Mouse (Mus musculus) liver, embryonic 14.5 days (tissue): ENCODE measurements around the gene Mrgprd. TPM values are rescaled to one million over a fixed set of nuclear protein-coding genes. Genes with fewer than 3 reads are reported as not detected.

Experiments used
- ATAC-seq: fragments of 200-750 bp; cut with Nextera tagmentation; 2 replicates; pipeline ENCODE4 v1.8.0; 2017; ENCODE audit warnings: moderate number of reproducible peaks, mild to moderate bottlenecking, moderate library complexity; ENCODE audit not compliant: insufficient read depth
- DNase-seq, 3 experiments: peaks; one replicate each; pipeline ENCODE4 v3.0.0-alpha.2; 2012 to 2013; ENCODE audit warnings: low read depth in 3 of 3, low spot score in 3 of 3
- H3K27ac ChIP-seq: fragments of 300-500 bp; sonication (generic); 2 replicates; pipeline ENCODE4 v1.5.1; 2014; ENCODE audit warnings: moderate library complexity, mild to moderate bottlenecking, control low read depth, inconsistent platforms
- H3K27me3 ChIP-seq: fragments of 300-500 bp; sonication (generic); 2 replicates; pipeline ENCODE4 v1.6.1; 2014; ENCODE audit warnings: mild to moderate bottlenecking, low read length, moderate library complexity; ENCODE audit not compliant: control insufficient read depth, insufficient read depth
- H3K36me3 ChIP-seq: fragments of 300-500 bp; sonication (generic); replicated peaks from 2 replicates; pipeline ENCODE4 v1.6.1; 2014; ENCODE audit warnings: low read depth; ENCODE audit not compliant: control insufficient read depth, insufficient read depth
- H3K4me1 ChIP-seq, 2 experiments: fragments of 200-500 bp in 1 of 2; fragments of 300-500 bp in 1 of 2; sonication (generic) in 1 of 2; replicated peaks; 2 replicates each; pipeline ENCODE4 v1.6.1; 2012 to 2014; ENCODE audit warnings: antibody characterized with exemption in 1 of 2, inconsistent platforms in 1 of 2, low read length in 1 of 2; ENCODE audit not compliant: control insufficient read depth in 2 of 2, insufficient read depth in 2 of 2
- H3K4me2 ChIP-seq: fragments of 300-500 bp; sonication (generic); 2 replicates; pipeline ENCODE4 v1.6.1; 2014; ENCODE audit warnings: low read depth, mild to moderate bottlenecking, control low read depth, moderate library complexity
- H3K4me3 ChIP-seq, 2 experiments: fragments of 200-500 bp in 1 of 2; fragments of 300-500 bp in 1 of 2; sonication (generic) in 1 of 2; 2 replicates each; pipeline ENCODE4 v1.5.1; 2012 to 2014; ENCODE audit warnings: low read depth in 2 of 2, low read length in 2 of 2, mild to moderate bottlenecking in 2 of 2, control low read depth in 1 of 2, inconsistent platforms in 1 of 2, moderate library complexity in 1 of 2; ENCODE audit not compliant: insufficient read depth in 1 of 2
- H3K9ac ChIP-seq: fragments of 300-500 bp; sonication (generic); replicated peaks from 2 replicates; pipeline ENCODE4 v1.6.1; 2014; ENCODE audit warnings: mild to moderate bottlenecking, control low read depth, moderate library complexity
- H3K9me3 ChIP-seq: fragments of 300-500 bp; sonication (generic); 2 replicates; pipeline ENCODE4 v1.6.1; 2016; ENCODE audit warnings: low read length, mixed read lengths; ENCODE audit not compliant: control insufficient read depth
- CTCF ChIP-seq: IDR thresholded peaks from 2 replicates; pipeline ENCODE4 v1.5.1; 2016; ENCODE audit warnings: antibody characterized with exemption, low read depth, control low read depth
- EP300 ChIP-seq: IDR thresholded peaks from 2 replicates; pipeline ENCODE4 v1.6.1; 2016; ENCODE audit warnings: antibody characterized with exemption, low read depth
- WGBS: fragments of 180-500 bp; shearing (Covaris S2); extraction: QIAGEN DNeasy Blood & Tissue Kit; methylation state at CpG from one replicate; pipeline ENCODE4 v1.1.7; 2014; ENCODE audit not compliant: insufficient replicate concordance; 5-methylcytosine and 5-hydroxymethylcytosine counted together
- polyA plus RNA-seq, 2 experiments: library from polyadenylated mRNA; depleted of rRNA in 1 of 2; stranded (reverse) in 1 of 2; unstranded in 1 of 2; fragments of >200 nt; fragmentation: Nextera tagmentation in 1 of 2; extraction: Ambion mirVana in 1 of 2; gene quantifications; 2 replicates each; pipeline versions ENCODE4 v1.2.1 to v1.2.3; 2012 to 2014

Mrgprd gene
- polyA plus RNA-seq, 2 experiments = not detected

DNA sequence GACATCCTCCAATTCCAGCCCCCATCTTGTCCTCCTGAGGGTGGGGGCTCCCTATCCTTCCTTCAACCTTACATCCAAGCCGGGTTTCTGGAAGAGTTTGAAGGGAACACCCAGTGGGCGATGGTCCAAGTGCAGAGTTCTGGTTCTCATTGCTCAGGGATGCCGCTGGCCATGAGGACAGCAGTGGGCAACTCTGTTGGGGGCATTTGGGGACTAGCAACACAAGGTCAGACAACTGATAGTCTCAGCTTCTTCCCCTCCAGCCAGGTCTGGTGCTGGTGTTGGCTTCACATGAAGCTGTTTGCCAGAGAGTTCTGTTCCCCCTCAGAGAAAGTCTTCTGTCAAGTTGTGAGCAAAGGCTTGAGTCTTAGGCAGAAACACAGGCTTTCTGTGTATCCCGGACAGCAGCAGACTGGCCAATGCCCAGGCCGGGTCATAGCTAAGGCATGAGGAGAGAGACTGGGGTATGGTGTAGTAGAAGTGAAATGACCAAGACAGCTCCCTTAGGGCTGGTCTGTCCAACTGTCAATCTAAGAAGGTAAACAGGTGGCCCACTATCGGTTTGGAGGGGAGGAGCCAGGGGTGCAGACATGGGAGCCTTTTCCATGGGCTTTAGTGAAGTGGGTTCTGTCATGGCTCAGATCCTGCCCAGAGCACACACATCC, 13.2 kb upstream of the Mrgprd start:
- TF ChIP-seq CTCF = no peak
- no peak for TF ChIP-seq EP300
- Histone ChIP-seq H3K27ac (no peak overlapping the region), H3K27me3 (no peaks in the 10 kb centered on the region), H3K9ac (no peak overlapping the region), H3K4me1 (peaks cover 0 to 6% of the 10 kb centered on the region in 2 experiments; a peak in 3 of 4 replicates), H3K9me3 (no peaks in the 10 kb centered on the region), H3K4me3 (no peak overlapping the region), H3K36me3 (no peaks in the 10 kb centered on the region), H3K4me2 (no peak overlapping the region)
- 58% methylated on average over 6 of the region's 6 CpGs for WGBS
- DNase-seq (no peak), ATAC-seq (no peak)

DNA sequence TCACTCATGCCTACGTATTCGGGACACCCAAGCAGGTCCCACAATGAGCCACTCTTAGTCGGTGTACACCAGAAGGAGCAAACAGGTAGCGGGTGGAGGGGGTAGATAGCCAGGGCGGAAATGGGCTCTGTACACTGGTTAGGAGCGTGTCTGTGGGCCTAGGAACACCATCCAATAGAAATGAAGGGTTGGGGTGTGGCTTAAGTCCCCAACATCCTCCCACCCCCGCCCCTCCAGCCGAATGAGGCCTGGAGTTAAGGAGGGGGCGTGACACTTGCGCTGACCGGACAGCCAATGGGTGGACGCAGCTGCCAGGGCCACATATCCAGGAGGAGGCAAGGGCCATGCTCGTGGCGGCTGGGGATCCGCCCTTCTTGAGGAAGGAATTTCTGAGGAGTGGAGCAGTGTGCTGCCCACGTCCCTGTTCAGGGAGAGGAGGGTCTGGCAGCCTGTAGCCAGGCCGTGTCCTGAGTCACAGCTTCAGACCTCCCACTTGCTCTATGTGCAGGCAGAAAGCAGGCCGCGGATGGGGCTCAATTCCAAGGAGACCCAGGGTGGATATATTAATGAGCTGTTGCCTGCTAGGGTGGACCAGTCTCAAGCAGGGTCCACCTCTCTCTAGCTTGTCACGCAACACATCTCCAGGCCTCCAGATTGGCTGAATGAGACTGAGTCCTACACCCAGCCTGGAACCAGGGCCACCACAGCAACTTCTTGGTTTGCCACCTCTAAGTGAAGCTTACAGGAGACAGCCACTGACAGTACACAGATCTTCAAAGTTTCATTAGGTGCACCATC, 11.9 kb upstream of the Mrgprd start:
- no peaks in the 10 kb centered on the region for H3K27me3 ChIP-seq
- peak overlapping the region; percentile 41 for H3K4me2 ChIP-seq
- peak; percentile 90 for ATAC-seq
- 12% methylated on average over 20 of the region's 20 CpGs for WGBS
- no peak overlapping the region for H3K4me3 ChIP-seq
- H3K36me3 ChIP-seq = no peaks in the 10 kb centered on the region
- DNase-seq = peak; percentile 27 to 37 (median 31)
- H3K9me3 ChIP-seq = no peaks in the 10 kb centered on the region
- no peak overlapping the region for H3K27ac ChIP-seq
- no peak overlapping the region for H3K9ac ChIP-seq
- TF ChIP-seq EP300 = no peak
- TF ChIP-seq CTCF = no peak
- H3K4me1 ChIP-seq = peaks cover 0 to 6% of the 10 kb centered on the region in 2 experiments; a peak in 3 of 4 replicates

GRCm38 (mm10) chr7:145304153-145304552, 10.5 kb upstream of the Mrgprd start:
- no peak for TF ChIP-seq CTCF
- no peak for TF ChIP-seq EP300
- ATAC-seq = no peak
- Histone ChIP-seq H3K27me3 (no peaks in the 10 kb centered on the region), H3K36me3 (no peaks in the 10 kb centered on the region), H3K27ac (no peak overlapping the region), H3K9me3 (no peaks in the 10 kb centered on the region), H3K4me2 (no peak overlapping the region), H3K4me3 (no peak overlapping the region), H3K9ac (no peak overlapping the region), H3K4me1 (peaks cover 0 to 6% of the 10 kb centered on the region in 2 experiments; a peak in 3 of 4 replicates)
- 51% methylated on average over 2 of the region's 2 CpGs for WGBS
- no peak for DNase-seq

DNA sequence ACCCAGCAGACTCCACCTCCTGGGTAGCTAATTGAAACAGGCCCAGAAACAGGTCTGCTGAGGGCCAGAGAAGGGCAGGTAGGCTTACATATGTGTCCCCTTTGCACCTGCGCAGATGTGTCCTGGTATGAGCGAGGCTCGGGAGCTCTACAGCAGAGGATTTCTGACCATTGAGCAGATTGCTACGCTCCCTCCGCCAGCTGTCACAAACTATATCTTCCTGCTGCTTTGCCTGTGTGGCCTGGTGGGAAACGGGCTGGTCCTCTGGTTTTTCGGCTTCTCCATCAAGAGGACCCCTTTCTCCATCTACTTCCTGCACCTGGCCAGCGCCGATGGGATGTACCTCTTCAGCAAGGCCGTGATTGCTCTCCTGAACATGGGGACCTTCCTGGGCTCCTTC, 7.0 kb upstream of the Mrgprd start:
- Histone ChIP-seq H3K27me3 (no peaks in the 10 kb centered on the region), H3K4me1 (peaks cover 0 to 4% of the 10 kb centered on the region in 2 experiments; a peak in 1 of 4 replicates), H3K4me3 (no peak overlapping the region), H3K9me3 (no peaks in the 10 kb centered on the region), H3K36me3 (no peaks in the 10 kb centered on the region), H3K4me2 (no peak overlapping the region), H3K9ac (no peak overlapping the region), H3K27ac (no peak overlapping the region)
- ATAC-seq = no peak
- DNase-seq = no peak
- 78% methylated on average over 10 of the region's 10 CpGs for WGBS
- TF ChIP-seq EP300 (no peak), CTCF (no peak)

GRCm38 (mm10) chr7:145308061-145308675, 6.5 kb upstream of the Mrgprd start:
- Histone ChIP-seq H3K9ac (no peak overlapping the region), H3K27me3 (no peaks in the 10 kb centered on the region), H3K9me3 (no peaks in the 10 kb centered on the region), H3K4me3 (no peak overlapping the region), H3K36me3 (no peaks in the 10 kb centered on the region), H3K27ac (no peak overlapping the region), H3K4me1 (no peaks in the 10 kb centered on the region), H3K4me2 (no peak overlapping the region)
- no peak for DNase-seq
- TF ChIP-seq CTCF = no peak
- no peak for TF ChIP-seq EP300
- 56% methylated on average over 30 of the region's 30 CpGs for WGBS
- ATAC-seq = no peak
